Mouse (Mus musculus): Measurements from ENCODE around the gene Cep152.
A peak's percentile ranks its signal among the peaks of the same experiment; 100 is the strongest.

Gene Cep152

GRCm38 (mm10) chr2:125624127-125624685, 707 bp downstream of the Cep152 start:
- no peak for DNase-seq (ENCODE audit: low spot score)

GRCm38 (mm10) chr2:125623211-125623610, 1.7 kb downstream of the Cep152 start:
- DNase-seq (ENCODE audit: low spot score), result no peak

GRCm38 (mm10) chr2:125620213-125620907, 4.6 kb downstream of the Cep152 start:
- DNase-seq (ENCODE audit: low spot score), result no peak

- no peak for DNase-seq (ENCODE audit: low spot score)
These were observed 9.0 kb downstream of the Cep152 start for GRCm38 (mm10) chr2:125615858-125616424.

- no peak for DNase-seq (ENCODE audit: low spot score)
These were observed 9.5 kb downstream of the Cep152 start for GRCm38 (mm10) chr2:125615440-125615839.

GRCm38 (mm10) chr2:125606220-125606845, 18.6 kb downstream of the Cep152 start:
- DNase-seq (ENCODE audit: low spot score), result no peak

GRCm38 (mm10) chr2:125604646-125605045, 20.3 kb downstream of the Cep152 start:
- peak; percentile 89 for DNase-seq (ENCODE audit: low spot score)

GRCm38 (mm10) chr2:125602970-125603369, 21.9 kb downstream of the Cep152 start:
- no peak for DNase-seq (ENCODE audit: low spot score)

GRCm38 (mm10) chr2:125598958-125599357, 26.0 kb downstream of the Cep152 start:
- no peak for DNase-seq (ENCODE audit: low spot score)

- no peak for DNase-seq (ENCODE audit: low spot score)
These were observed 26.7 kb downstream of the Cep152 start for GRCm38 (mm10) chr2:125598251-125598650.

GRCm38 (mm10) chr2:125594786-125595185, 30.1 kb downstream of the Cep152 start:
- DNase-seq (ENCODE audit: low spot score), result no peak

GRCm38 (mm10) chr2:125594072-125594471, 30.8 kb downstream of the Cep152 start:
- no peak for DNase-seq (ENCODE audit: low spot score)

- no peak for DNase-seq (ENCODE audit: low spot score)
These were observed 33.0 kb downstream of the Cep152 start for GRCm38 (mm10) chr2:125591895-125592294.

- no peak for DNase-seq (ENCODE audit: low spot score)
These were observed 35.6 kb downstream of the Cep152 start for GRCm38 (mm10) chr2:125589287-125589686.

GRCm38 (mm10) chr2:125581081-125581480, 43.8 kb downstream of the Cep152 start:
- DNase-seq (ENCODE audit: low spot score), result no peak

- DNase-seq (ENCODE audit: low spot score), result no peak
These were observed 47.2 kb downstream of the Cep152 start for GRCm38 (mm10) chr2:125577670-125578069.

GRCm38 (mm10) chr2:125576498-125576897, 48.4 kb downstream of the Cep152 start:
- DNase-seq (ENCODE audit: low spot score), result no peak

GRCm38 (mm10) chr2:125575766-125576165, 49.1 kb downstream of the Cep152 start:
- no peak for DNase-seq (ENCODE audit: low spot score)

GRCm38 (mm10) chr2:125563884-125564283, 61.0 kb downstream of the Cep152 start:
- DNase-seq (ENCODE audit: low spot score), result no peak

- DNase-seq (ENCODE audit: low spot score), result no peak
These were observed 62.5 kb downstream of the Cep152 start for GRCm38 (mm10) chr2:125562407-125562806.

GRCm38 (mm10) chr2:125560037-125560436, 64.9 kb downstream of the Cep152 start:
- no peak for DNase-seq (ENCODE audit: low spot score)

- peak; percentile 52 for DNase-seq (ENCODE audit: low spot score)
These were observed 66.0 kb downstream of the Cep152 start for GRCm38 (mm10) chr2:125558634-125559589.

All from testis, postnatal 10 days (tissue).